Mouse (Mus musculus) hindbrain, embryonic 14.5 days (tissue): ENCODE results near the gene Fam216b. TPM values are rescaled to one million over a fixed set of nuclear protein-coding genes. Genes with fewer than 3 reads are reported as not detected.

Experiments used
- ATAC-seq: fragments of 200-750 bp; cut with Nextera tagmentation; 2 replicates; pipeline ENCODE4 v1.8.0; 2017; ENCODE audit warnings: moderate number of reproducible peaks, mild to moderate bottlenecking, moderate TSS enrichment, moderate library complexity; ENCODE audit not compliant: low FRiP score
- DNase-seq: peaks from one replicate; pipeline ENCODE4 v3.0.0-alpha.2; 2015; ENCODE audit warnings: low spot score
- H3K27ac ChIP-seq: fragments of 300-500 bp; sonication (generic); 2 replicates; pipeline ENCODE4 v1.5.1; 2014; ENCODE audit warnings: mild to moderate bottlenecking, moderate library complexity
- H3K27me3 ChIP-seq: fragments of 300-500 bp; sonication (generic); 2 replicates; pipeline ENCODE4 v1.6.1; 2014; ENCODE audit warnings: mild to moderate bottlenecking, low read length, mixed read lengths; ENCODE audit not compliant: control insufficient read depth, insufficient read depth
- H3K36me3 ChIP-seq: fragments of 300-500 bp; sonication (generic); replicated peaks from 2 replicates; pipeline ENCODE4 v1.6.1; 2014; ENCODE audit not compliant: control insufficient read depth, insufficient read depth
- H3K4me1 ChIP-seq: fragments of 300-500 bp; sonication (generic); replicated peaks from 2 replicates; pipeline ENCODE4 v1.6.1; 2014; ENCODE audit warnings: antibody characterized with exemption, low read length, mixed read lengths; ENCODE audit not compliant: control insufficient read depth, insufficient read depth
- H3K4me2 ChIP-seq: fragments of 300-500 bp; sonication (generic); replicated peaks from 2 replicates; pipeline ENCODE4 v1.6.1; 2014; ENCODE audit warnings: mild to moderate bottlenecking, moderate library complexity
- H3K4me3 ChIP-seq: fragments of 300-500 bp; sonication (generic); replicated peaks from 2 replicates; pipeline ENCODE4 v1.5.1; 2014; ENCODE audit warnings: mild to moderate bottlenecking, low read length
- H3K9ac ChIP-seq: fragments of 300-500 bp; sonication (generic); 2 replicates; pipeline ENCODE4 v1.6.1; 2014
- H3K9me3 ChIP-seq: fragments of 300-500 bp; sonication (generic); 2 replicates; pipeline ENCODE4 v1.6.1; 2016; ENCODE audit warnings: low read length; ENCODE audit not compliant: control insufficient read depth
- WGBS: fragments of 180-500 bp; shearing (Covaris S2); extraction: QIAGEN DNeasy Blood & Tissue Kit; methylation state at CpG from one replicate; pipeline ENCODE4 v1.1.7; 2014; 5-methylcytosine and 5-hydroxymethylcytosine counted together
- polyA plus RNA-seq: library from polyadenylated mRNA; unstranded; fragments of >200 nt; fragmentation: Nextera tagmentation; extraction: Ambion mirVana; gene quantifications from 2 replicates; pipeline ENCODE4 v1.2.1, GENCODE M21; 2014

Fam216b gene
- polyA plus RNA-seq, 1 experiment from 2014 or later = 1.2 TPM

GRCm38 (mm10) chr14:78057362-78057761 lies 31.4 kb downstream of the Fam216b start:
- no peak overlapping the region for H3K27ac ChIP-seq
- H3K9me3 ChIP-seq = no peaks in the 10 kb centered on the region
- ATAC-seq (no peak), DNase-seq (no peak)
- no peaks in the 10 kb centered on the region for H3K36me3 ChIP-seq
- H3K4me1 ChIP-seq = 0 out of 2 replicates have a peak, but pooled peaks cover 6% of the 10 kb centered on the region
- H3K4me3 ChIP-seq = no peak overlapping the region
- no peak overlapping the region for H3K9ac ChIP-seq
- no peak overlapping the region for H3K4me2 ChIP-seq
- 62% methylated on average over 7 of the region's 7 CpGs for WGBS
- H3K27me3 ChIP-seq = no peaks in the 10 kb centered on the region

GRCm38 (mm10) chr14:78056371-78056770 lies 32.4 kb downstream of the Fam216b start:
- 81% methylated on average over 3 of the region's 3 CpGs for WGBS
- H3K9ac ChIP-seq = no peak overlapping the region
- no peak overlapping the region for H3K4me2 ChIP-seq
- no peaks in the 10 kb centered on the region for H3K27me3 ChIP-seq
- H3K9me3 ChIP-seq = no peaks in the 10 kb centered on the region
- DNase-seq (no peak), ATAC-seq (no peak)
- H3K4me3 ChIP-seq = no peak overlapping the region
- H3K27ac ChIP-seq = no peak overlapping the region
- H3K36me3 ChIP-seq = no peaks in the 10 kb centered on the region
- H3K4me1 ChIP-seq = 0 out of 2 replicates have a peak, but pooled peaks cover 6% of the 10 kb centered on the region

- H3K4me2 ChIP-seq = no peak overlapping the region
- H3K27ac ChIP-seq = no peak overlapping the region
- ATAC-seq (no peak), DNase-seq (no peak)
- H3K9me3 ChIP-seq = no peaks in the 10 kb centered on the region
- H3K36me3 ChIP-seq = no peaks in the 10 kb centered on the region
- no peak overlapping the region for H3K9ac ChIP-seq
- WGBS = 94% methylated on average over 4 of the region's 4 CpGs
- H3K4me1 ChIP-seq = no peaks in the 10 kb centered on the region
- no peak overlapping the region for H3K4me3 ChIP-seq
- H3K27me3 ChIP-seq = no peaks in the 10 kb centered on the region
Observed at GRCm38 (mm10) chr14:78048674-78049073, 40.1 kb downstream of the Fam216b start.

- Histone ChIP-seq H3K9ac (no peak overlapping the region), H3K27me3 (no peaks in the 10 kb centered on the region), H3K4me2 (no peak overlapping the region), H3K9me3 (no peaks in the 10 kb centered on the region), H3K4me3 (no peak overlapping the region), H3K27ac (no peak overlapping the region), H3K36me3 (no peaks in the 10 kb centered on the region), H3K4me1 (no peaks in the 10 kb centered on the region)
- DNase-seq (no peak), ATAC-seq (no peak)
- WGBS = 67% methylated on average over 3 of the region's 3 CpGs
Observed at GRCm38 (mm10) chr14:78048258-78048657, 40.5 kb downstream of the Fam216b start.

- Histone ChIP-seq H3K4me1 (no peaks in the 10 kb centered on the region), H3K27me3 (no peaks in the 10 kb centered on the region), H3K9me3 (no peaks in the 10 kb centered on the region), H3K36me3 (no peaks in the 10 kb centered on the region), H3K4me2 (no peak overlapping the region), H3K27ac (no peak overlapping the region), H3K9ac (no peak overlapping the region), H3K4me3 (no peak overlapping the region)
- 24% methylated on average over 2 of the region's 2 CpGs for WGBS
- DNase-seq (no peak), ATAC-seq (no peak)
Observed at GRCm38 (mm10) chr14:78043079-78043478, 45.7 kb downstream of the Fam216b start.

GRCm38 (mm10) chr14:78041886-78042526 lies 46.8 kb downstream of the Fam216b start:
- Histone ChIP-seq H3K4me3 (no peak overlapping the region), H3K36me3 (no peaks in the 10 kb centered on the region), H3K27me3 (no peaks in the 10 kb centered on the region), H3K4me2 (no peak overlapping the region), H3K9ac (no peak overlapping the region), H3K27ac (no peak overlapping the region), H3K9me3 (no peaks in the 10 kb centered on the region), H3K4me1 (no peaks in the 10 kb centered on the region)
- DNase-seq (no peak), ATAC-seq (no peak)
- 81% methylated on average over 11 of the region's 11 CpGs for WGBS

GRCm38 (mm10) chr14:78040643-78041042 lies 48.2 kb downstream of the Fam216b start:
- Histone ChIP-seq H3K4me3 (no peak overlapping the region), H3K27ac (no peak overlapping the region), H3K4me2 (no peak overlapping the region), H3K36me3 (no peaks in the 10 kb centered on the region), H3K27me3 (no peaks in the 10 kb centered on the region), H3K9ac (no peak overlapping the region), H3K4me1 (no peaks in the 10 kb centered on the region), H3K9me3 (no peaks in the 10 kb centered on the region)
- DNase-seq = no peak
- 87% methylated on average over 6 of the region's 6 CpGs for WGBS
- ATAC-seq = no peak

GRCm38 (mm10) chr14:78038876-78039275 lies 49.9 kb downstream of the Fam216b start:
- H3K4me1 ChIP-seq = no peaks in the 10 kb centered on the region
- 54% methylated on average over 8 of the region's 8 CpGs for WGBS

More at GRCm38 (mm10) chr14:78038876-78039275, 49.9 kb downstream of the Fam216b start:
- DNase-seq = no peak
- Histone ChIP-seq H3K27me3 (no peaks in the 10 kb centered on the region), H3K4me3 (no peak overlapping the region), H3K9me3 (no peaks in the 10 kb centered on the region), H3K9ac (no peak overlapping the region), H3K27ac (peak overlapping the region; percentile 26; the same call in 1 of the 2 replicates), H3K4me2 (peak overlapping the region; percentile 13), H3K36me3 (no peaks in the 10 kb centered on the region)
- ATAC-seq = no peak
